24 mouse cellular contexts compared by ENCODE assay signal in genomic region chr19:25276600-25277395, GRCm38 (mm10). TPM values are rescaled to one million over a fixed set of nuclear protein-coding genes. Genes with fewer than 3 reads are reported as not detected.
DNase-seq lines count a peak whose midpoint lies in the region; ATAC-seq and TF ChIP-seq lines count a peak whose summit lies in the region.
"Had no signal": no experiment of that assay in that cellular context is flagged by ENCODE, and none has a peak within 500 bp of the region (broad histone marks: within the 10 kb centered on the region; RNA-seq: fewer than 3 reads in every experiment).

No protein-coding gene starts in this region.

- H3K9me3 ChIP-seq in hindbrain, embryonic 10.5 days = 0 out of 2 replicates have a peak, but pooled peaks cover 3% of the 10 kb centered on the region
- H3K9me3 ChIP-seq in hindbrain, embryonic 13.5 days = no peaks in the 10 kb centered on the region
- H3K9me3 ChIP-seq in lung, embryonic 16.5 days (ENCODE audit: control insufficient read depth, low read length) = no peaks in the 10 kb centered on the region
- H3K9me3 ChIP-seq: forebrain, embryonic 10.5 days; liver, embryonic 13.5 days; megakaryocyte, embryonic 14.5 days; midbrain, embryonic 13.5 days had no signal

- DNase-seq in gastrocnemius, postnatal 14 days = peak; percentile 16
- no peak for DNase-seq in gastrocnemius, postnatal 25 days
- DNase-seq in hindbrain, embryonic 10.5 days (ENCODE audit: low spot score) = no peak
- no peak for DNase-seq in lung, adult 2 months
- no peak for DNase-seq in ovary, postnatal 14 days (ENCODE audit: low spot score)
- DNase-seq: adrenal gland, adult 8-10 months; cerebellum, adult 8-10 months; kidney, adult 8-10 months; liver, embryonic 13.5 days; thymus, adult 18-20 months; thymus, postnatal 36 days had no signal

- H3K27me3 ChIP-seq in hindbrain, embryonic 10.5 days (ENCODE audit: insufficient read depth, poor library complexity, severe bottlenecking) = no peaks in the 10 kb centered on the region
- no peaks in the 10 kb centered on the region for H3K27me3 ChIP-seq in hindbrain, embryonic 13.5 days
- no peaks in the 10 kb centered on the region for H3K27me3 ChIP-seq in lung, embryonic 16.5 days (ENCODE audit: control insufficient read depth, insufficient read depth, low read depth, low read length)
- H3K27me3 ChIP-seq: liver, embryonic 13.5 days; megakaryocyte, embryonic 14.5 days; midbrain, embryonic 13.5 days had no signal

- no peak for TF ChIP-seq POLR2A in lung, adult 2 months (IDR thresholded peaks at IDR 0.05; ENCODE audit: borderline replicate concordance, extremely low read depth, low read depth, low read length)

- H3K27ac ChIP-seq in hindbrain, embryonic 10.5 days = peak overlapping the region; percentile 35; the same call in 1 of the 2 replicates
- H3K27ac ChIP-seq in hindbrain, embryonic 13.5 days = no peak overlapping the region
- no peak overlapping the region for H3K27ac ChIP-seq in lung, embryonic 16.5 days (ENCODE audit: low read length)
- H3K27ac ChIP-seq: forebrain, embryonic 10.5 days; hindbrain, embryonic 14.5 days; left cerebral cortex, adult 2 months; liver, embryonic 13.5 days; midbrain, embryonic 13.5 days had no signal

- H3K4me3 ChIP-seq in hindbrain, embryonic 10.5 days = no peak overlapping the region
- no peak overlapping the region for H3K4me3 ChIP-seq in hindbrain, embryonic 13.5 days
- no peak overlapping the region for H3K4me3 ChIP-seq in lung, embryonic 16.5 days (ENCODE audit: low read length)
- no peak overlapping the region for H3K4me3 ChIP-seq in lung, adult 2 months (replicated peaks; ENCODE audit: extremely low read depth, low read depth, low read length)
- H3K4me3 ChIP-seq: forebrain, embryonic 10.5 days; left cerebral cortex, adult 2 months; liver, embryonic 13.5 days; megakaryocyte, embryonic 14.5 days; midbrain, embryonic 13.5 days had no signal

- no peak for ATAC-seq in hindbrain, embryonic 13.5 days (ENCODE audit: low FRiP score)
- ATAC-seq in lung, embryonic 16.5 days (ENCODE audit: low read depth) = 0 out of 2 replicates have a peak, but pooled peaks have one; percentile 20
- ATAC-seq: activated CD4-positive, CD25-positive, alpha-beta regulatory T cell, adult 4 months; inflammation-experienced regulatory T-cells, adult 6 months; midbrain, embryonic 13.5 days had no signal

- 87% methylated on average over 15 of the region's 15 CpGs for WGBS in hindbrain, embryonic 10.5 days
- 93% methylated on average over 15 of the region's 15 CpGs for WGBS in hindbrain, embryonic 13.5 days
- WGBS in lung, embryonic 16.5 days = 84% methylated on average over 15 of the region's 15 CpGs
- 85% methylated on average over 15 of the region's 15 CpGs for WGBS in lung, adult 2 months

- no peak overlapping the region for H3K4me2 ChIP-seq in hindbrain, embryonic 13.5 days
- H3K4me2 ChIP-seq in lung, embryonic 16.5 days (ENCODE audit: low read depth, low read length) = no peak overlapping the region
- H3K4me2 ChIP-seq: hindbrain, embryonic 14.5 days; liver, embryonic 13.5 days; midbrain, embryonic 13.5 days had no signal

- intact Hi-C loops in gastrocnemius, postnatal 14 days (cut with DNase I; ENCODE audit: low total_unique reads) = no loop called here

- TF ChIP-seq CTCF in lung, adult 2 months (IDR thresholded peaks at IDR 0.05; ENCODE audit: insufficient read depth, low read length) = no peak

- H3K4me1 ChIP-seq in hindbrain, embryonic 10.5 days (replicated peaks) = peaks cover 26% of the 10 kb centered on the region
- H3K4me1 ChIP-seq in hindbrain, embryonic 13.5 days (replicated peaks) = no peaks in the 10 kb centered on the region
- no peaks in the 10 kb centered on the region; the same call in 1 of the 2 replicates for H3K4me1 ChIP-seq in lung, embryonic 16.5 days (replicated peaks; ENCODE audit: control insufficient read depth, insufficient read depth, low read length)
- no peaks in the 10 kb centered on the region for H3K4me1 ChIP-seq in lung, adult 2 months (ENCODE audit: control insufficient read depth, insufficient read depth, low read length)
- H3K4me1 ChIP-seq: liver, embryonic 13.5 days; megakaryocyte, embryonic 14.5 days; midbrain, embryonic 13.5 days had no signal

- peaks cover 10% of the 10 kb centered on the region; the same call in 1 of the 2 replicates for H3K36me3 ChIP-seq in hindbrain, embryonic 10.5 days
- H3K36me3 ChIP-seq in hindbrain, embryonic 13.5 days = no peaks in the 10 kb centered on the region
- no peaks in the 10 kb centered on the region for H3K36me3 ChIP-seq in lung, embryonic 16.5 days (ENCODE audit: control insufficient read depth, insufficient read depth, low read length)
- H3K36me3 ChIP-seq: liver, embryonic 13.5 days; midbrain, embryonic 13.5 days had no signal

- no peak overlapping the region for H3K9ac ChIP-seq in hindbrain, embryonic 13.5 days
- H3K9ac ChIP-seq in lung, embryonic 16.5 days (ENCODE audit: low read length) = no peak overlapping the region
- H3K9ac ChIP-seq: hindbrain, embryonic 14.5 days; liver, embryonic 13.5 days; midbrain, embryonic 13.5 days had no signal

RNA-seq across cellular contexts. Expression of gene Kank1, which starts 40.0 kb away (rescaled TPM):
- total RNA-seq in gastrocnemius, postnatal 14 days (2021) = 10 to 100 TPM; 14.3 to 14.4 TPM
- total RNA-seq in gastrocnemius, postnatal 25 days (2021) = 10 to 100 TPM; 15.0 to 15.2 TPM
- 18.4 and 20.6 TPM in 2 replicates for polyA plus RNA-seq in hindbrain, embryonic 10.5 days (2016; fragmentation: Nextera tagmentation; extraction: Ambion mirVana)
- 9.2 and 10.2 TPM in 2 replicates for polyA plus RNA-seq in hindbrain, embryonic 13.5 days (2015; fragmentation: Nextera tagmentation; extraction: Ambion mirVana)
- polyA plus RNA-seq in lung, embryonic 16.5 days (2015; fragmentation: Nextera tagmentation; extraction: Ambion mirVana) = 19.9 and 23.1 TPM in 2 replicates
- 26.0 and 38.2 TPM in 2 replicates for polyA plus RNA-seq in lung, adult 2 months (2012; rRNA removed)
- total RNA-seq: granulocyte monocyte progenitor cell, adult 5-6 weeks; MEL; monocyte, adult 5-6 weeks; neutrophil, adult 5-6 weeks had no signal
- polyA plus RNA-seq: activated CD4-positive, CD25-positive, alpha-beta regulatory T cell, adult 4 months; inflammation-experienced regulatory T-cells, adult 6 months had no signal
